ENCODE assay signal across 13 mouse cellular contexts in genomic region chr11:45535501-45536025, GRCm38 (mm10).
DNase-seq lines count a peak whose midpoint lies in the region; ATAC-seq and TF ChIP-seq lines count a peak whose summit lies in the region.
"Had no signal": no experiment of that assay in that cellular context is flagged by ENCODE, and none has a peak within 500 bp of the region (broad histone marks: within the 10 kb centered on the region; RNA-seq: fewer than 3 reads in every experiment).

No protein-coding gene starts in this region.

- TF ChIP-seq CTCF in lung, embryonic 14.5 days (IDR thresholded peaks at IDR 0.05; ENCODE audit: low read depth): no peak

- no peaks in the 10 kb centered on the region; the same call in 1 of the 2 replicates for H3K4me1 ChIP-seq in lung, embryonic 14.5 days (ENCODE audit: insufficient read depth)
- peaks cover 32% of the 10 kb centered on the region for H3K4me1 ChIP-seq in embryonic facial prominence, embryonic 13.5 days
- peaks cover 25% of the 10 kb centered on the region for H3K4me1 ChIP-seq in limb, embryonic 10.5 days
- H3K4me1 ChIP-seq in hindbrain, embryonic 16.5 days (ENCODE audit: control insufficient read depth, insufficient read depth, low read depth, low read length): no peaks in the 10 kb centered on the region

- no peaks in the 10 kb centered on the region for H3K36me3 ChIP-seq in lung, embryonic 14.5 days (ENCODE audit: insufficient read depth)
- H3K36me3 ChIP-seq in embryonic facial prominence, embryonic 13.5 days: no peaks in the 10 kb centered on the region
- H3K36me3 ChIP-seq in limb, embryonic 10.5 days: no peaks in the 10 kb centered on the region
- no peaks in the 10 kb centered on the region for H3K36me3 ChIP-seq in hindbrain, embryonic 16.5 days (ENCODE audit: control insufficient read depth, insufficient read depth, low read length)
- H3K36me3 ChIP-seq: lung, embryonic 15.5 days had no signal

- WGBS in lung, embryonic 14.5 days: 29% methylated on average over 8 of the region's 8 CpGs
- WGBS in embryonic facial prominence, embryonic 13.5 days: 35% methylated on average over 8 of the region's 8 CpGs
- WGBS in limb, embryonic 10.5 days: 42% methylated on average over 8 of the region's 8 CpGs
- WGBS in hindbrain, embryonic 16.5 days: 81% methylated on average over 8 of the region's 8 CpGs

- peak; percentile 18 to 20 for DNase-seq in heart, adult 18-20 months
- DNase-seq in heart, postnatal 4 days: no peak
- peak; percentile 15 for DNase-seq in lung, embryonic 14.5 days
- DNase-seq in lung, postnatal 14 days: no peak
- DNase-seq in limb, embryonic 10.5 days (ENCODE audit: low spot score): no peak
- no peak for DNase-seq in cerebellum, adult 18-20 months
- DNase-seq: B cell, adult 2 months; liver had no signal

- H3K4me3 ChIP-seq in lung, embryonic 14.5 days (ENCODE audit: low read depth, low read length): no peak overlapping the region
- H3K4me3 ChIP-seq in embryonic facial prominence, embryonic 13.5 days: no peak overlapping the region
- no peak overlapping the region for H3K4me3 ChIP-seq in limb, embryonic 10.5 days
- no peak overlapping the region for H3K4me3 ChIP-seq in hindbrain, embryonic 16.5 days (ENCODE audit: low read length)
- H3K4me3 ChIP-seq: lung, embryonic 15.5 days had no signal

- peak overlapping the region; percentile 36; the same call in 1 of the 2 replicates for H3K27ac ChIP-seq in lung, embryonic 14.5 days (ENCODE audit: low read depth)
- peak overlapping the region; percentile 73 for H3K27ac ChIP-seq in embryonic facial prominence, embryonic 13.5 days
- peak overlapping the region; percentile 71; the same call in 1 of the 2 replicates for H3K27ac ChIP-seq in limb, embryonic 10.5 days
- no peak overlapping the region for H3K27ac ChIP-seq in hindbrain, embryonic 16.5 days (ENCODE audit: low read depth, low read length)
- H3K27ac ChIP-seq: lung, embryonic 15.5 days had no signal

- no peak overlapping the region for H3K4me2 ChIP-seq in lung, embryonic 14.5 days
- H3K4me2 ChIP-seq in embryonic facial prominence, embryonic 13.5 days: no peak overlapping the region
- no peak overlapping the region for H3K4me2 ChIP-seq in hindbrain, embryonic 16.5 days (ENCODE audit: low read length)
- H3K4me2 ChIP-seq: lung, embryonic 15.5 days; midbrain, embryonic 11.5 days had no signal

- no peaks in the 10 kb centered on the region for H3K27me3 ChIP-seq in lung, embryonic 14.5 days (ENCODE audit: insufficient read depth, low read length)
- H3K27me3 ChIP-seq in embryonic facial prominence, embryonic 13.5 days: no peaks in the 10 kb centered on the region
- H3K27me3 ChIP-seq in limb, embryonic 10.5 days (ENCODE audit: low read depth, poor library complexity, severe bottlenecking): peaks cover 6% of the 10 kb centered on the region
- H3K27me3 ChIP-seq in hindbrain, embryonic 16.5 days (replicated peaks; ENCODE audit: control insufficient read depth, insufficient read depth, low read length): no peaks in the 10 kb centered on the region
- H3K27me3 ChIP-seq: lung, embryonic 15.5 days had no signal

- ATAC-seq in lung, embryonic 14.5 days (ENCODE audit: insufficient read depth): no peak
- no peak for ATAC-seq in embryonic facial prominence, embryonic 13.5 days (ENCODE audit: insufficient number of reproducible peaks, insufficient read depth, low FRiP score, low TSS enrichment, low read depth)
- no peak for ATAC-seq in hindbrain, embryonic 16.5 days
- ATAC-seq: inflammation-experienced regulatory T-cells, adult 6 months had no signal

- no peak overlapping the region for H3K9ac ChIP-seq in lung, embryonic 14.5 days
- H3K9ac ChIP-seq in embryonic facial prominence, embryonic 13.5 days: peak overlapping the region; percentile 44; the same call in 1 of the 2 replicates
- H3K9ac ChIP-seq in hindbrain, embryonic 16.5 days (ENCODE audit: low read depth, low read length): no peak overlapping the region
- H3K9ac ChIP-seq: lung, embryonic 15.5 days had no signal

- no peaks in the 10 kb centered on the region for H3K9me3 ChIP-seq in lung, embryonic 14.5 days (ENCODE audit: low read depth, low read length)
- H3K9me3 ChIP-seq in embryonic facial prominence, embryonic 13.5 days: no peaks in the 10 kb centered on the region
- no peaks in the 10 kb centered on the region for H3K9me3 ChIP-seq in limb, embryonic 10.5 days (replicated peaks)
- H3K9me3 ChIP-seq in hindbrain, embryonic 16.5 days (ENCODE audit: control insufficient read depth, low read length): no peaks in the 10 kb centered on the region
- H3K9me3 ChIP-seq: lung, embryonic 15.5 days had no signal

Comparison
In these comparisons a context has a peak if more than half of its experiments do, and no peak if none do; other contexts are left out.
1. DNase-seq: peak in heart, adult 18-20 months (2 of 2) and lung, embryonic 14.5 days (single experiment); none in heart, postnatal 4 days (single experiment), lung, postnatal 14 days (single experiment), limb, embryonic 10.5 days (single experiment) and cerebellum, adult 18-20 months (0 of 2).